Mouse (Mus musculus) heart, postnatal 36 days (tissue): ENCODE data around the gene Krit1. TPM values are rescaled to one million over a fixed set of nuclear protein-coding genes. Genes with fewer than 3 reads are reported as not detected.
"Not testable (repeated sequence)": the region's sequence is repeated elsewhere in the genome, so short reads cannot be mapped to it uniquely, and the experiment has no call there.

Experiments used
- DNase-seq, 2 experiments: peaks; one replicate each; pipeline ENCODE4 v3.0.0; 2021 to 2022
- intact Hi-C: fragments of 180-260 bp; cut with DNase I; formaldehyde crosslinking; loops from one replicate; pipeline ENCODE4 v1.15.1; 2025
- total RNA-seq, 2 experiments: library from RNA; stranded (reverse); gene quantifications; 2 replicates each; pipeline ENCODE4 v1.2.3; 2021

The Krit1 gene
- 10 to 100 TPM; 30.9 to 33.5 TPM for total RNA-seq

DNA sequence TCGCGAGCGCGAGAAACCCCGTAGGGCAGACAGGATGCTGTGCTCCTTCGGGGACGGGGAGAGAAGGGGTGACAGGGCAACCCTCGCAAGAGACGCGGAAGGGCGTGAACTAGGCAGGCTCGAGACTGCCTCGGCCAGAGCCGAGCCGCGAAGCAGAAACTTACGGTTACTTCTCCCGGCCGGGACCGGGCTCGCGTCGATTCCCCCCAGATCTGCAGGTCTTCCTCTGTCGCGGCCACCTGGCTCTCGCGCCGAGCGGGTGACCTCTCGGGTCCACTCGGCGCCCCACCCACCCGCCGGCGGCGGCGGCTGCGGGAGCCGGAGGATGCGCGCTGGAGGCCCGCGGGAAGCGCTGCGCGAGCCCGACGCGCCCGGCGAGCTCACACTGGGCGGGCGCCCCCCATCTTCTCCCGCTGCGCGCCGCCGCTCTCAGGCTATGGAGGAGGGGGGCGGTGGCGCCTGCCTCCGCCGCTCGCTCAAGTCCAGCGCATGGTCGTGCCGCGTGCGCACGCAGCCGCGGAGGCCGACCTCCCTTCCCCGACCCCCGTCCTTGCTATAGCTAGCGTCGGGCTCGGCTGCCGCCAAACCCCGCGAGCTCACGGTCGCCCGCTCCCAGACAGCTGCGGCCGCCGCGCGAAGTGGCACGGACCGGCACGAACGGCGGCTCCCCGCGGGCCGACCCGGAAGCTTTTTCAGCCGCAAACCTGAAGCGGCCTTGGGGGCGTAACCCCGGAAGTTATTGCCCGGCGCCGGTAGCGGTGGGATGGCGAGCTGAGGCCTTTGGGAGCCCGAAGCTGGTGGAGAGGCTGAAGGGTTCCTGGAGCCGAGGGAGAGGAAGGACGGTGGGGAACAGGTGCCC is at the start of gene Krit1, which contains the start of gene Ankib1:
Krit1 (plus strand) TSS at position 752 of the 859 bp plus-strand sequence.
Ankib1 (minus strand) TSS at position 493 of the 859 bp plus-strand sequence.
- intact Hi-C loops: loop anchor here (2.0 kb wide), 1 partner anchor 156 kb away; no protein-coding TSS in a partner anchor
- DNase-seq: peak; percentile 87 to 90

DNA sequence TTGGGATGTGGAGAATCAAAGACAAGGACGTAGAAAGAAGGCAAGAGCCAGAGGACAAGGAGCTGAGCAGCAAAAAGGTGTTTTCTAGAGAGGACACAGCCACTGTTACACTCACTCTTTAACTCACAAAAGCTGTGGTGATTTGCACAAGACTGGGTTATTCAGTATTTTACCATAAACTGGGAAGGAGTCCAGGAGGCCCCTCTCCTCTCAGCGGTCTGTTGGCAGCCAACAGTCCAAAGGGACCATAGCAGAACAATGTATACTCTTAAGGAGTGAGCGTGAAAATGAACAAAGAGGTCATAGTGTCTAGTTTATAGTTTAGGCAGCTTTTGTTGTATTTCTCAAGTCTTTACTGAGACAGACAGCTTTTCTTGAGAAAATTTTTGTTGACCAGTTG is 31.5 kb upstream of the Krit1 start:
- intact Hi-C loops: no loop called here

DNA sequence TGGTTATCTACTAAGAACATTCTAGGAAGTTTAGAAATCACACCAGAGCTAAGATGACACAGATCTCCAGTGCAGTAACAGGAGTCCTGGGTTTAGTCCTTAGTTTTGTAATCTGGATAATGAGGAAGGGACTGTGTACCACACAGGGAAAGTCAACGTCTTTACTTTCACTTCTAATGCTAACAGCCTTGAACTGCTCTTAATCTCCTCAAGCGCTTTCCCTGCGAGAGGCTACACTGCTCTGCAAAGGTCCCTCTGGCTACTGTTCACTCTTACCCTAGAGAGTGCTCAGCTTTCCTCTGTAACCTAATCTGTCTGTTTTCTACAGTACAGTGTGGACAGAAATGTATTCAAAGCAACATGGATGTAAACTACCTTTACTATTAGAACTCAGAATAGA is 31.0 kb upstream of the Krit1 start:
- intact Hi-C loops: no loop called here

More for the DNA sequence above, 31.5 kb upstream of the Krit1 start:
- no peak for DNase-seq

DNA sequence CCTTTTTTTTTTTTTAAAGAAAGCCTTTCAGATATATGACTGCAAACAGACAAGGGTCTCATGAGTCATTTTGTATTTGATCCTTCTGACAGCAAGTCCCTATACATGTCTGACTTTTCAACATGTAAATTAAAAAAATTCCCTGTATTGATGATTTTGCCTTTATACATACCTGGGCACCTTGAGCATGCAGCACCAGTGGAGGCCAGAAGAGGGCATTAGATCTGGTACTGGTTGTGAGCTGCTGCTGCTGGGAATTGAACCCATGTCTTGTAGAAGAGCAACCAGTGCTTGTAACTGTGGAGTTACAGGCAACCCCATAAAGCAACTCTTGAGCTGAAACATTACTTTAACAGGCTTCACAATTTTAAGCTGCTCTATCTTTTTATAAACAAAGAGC is 20.3 kb upstream of the Krit1 start:
- DNase-seq: no peak
- intact Hi-C loops: no loop called here

More for the DNA sequence above, 31.0 kb upstream of the Krit1 start:
- DNase-seq: no peak

DNA sequence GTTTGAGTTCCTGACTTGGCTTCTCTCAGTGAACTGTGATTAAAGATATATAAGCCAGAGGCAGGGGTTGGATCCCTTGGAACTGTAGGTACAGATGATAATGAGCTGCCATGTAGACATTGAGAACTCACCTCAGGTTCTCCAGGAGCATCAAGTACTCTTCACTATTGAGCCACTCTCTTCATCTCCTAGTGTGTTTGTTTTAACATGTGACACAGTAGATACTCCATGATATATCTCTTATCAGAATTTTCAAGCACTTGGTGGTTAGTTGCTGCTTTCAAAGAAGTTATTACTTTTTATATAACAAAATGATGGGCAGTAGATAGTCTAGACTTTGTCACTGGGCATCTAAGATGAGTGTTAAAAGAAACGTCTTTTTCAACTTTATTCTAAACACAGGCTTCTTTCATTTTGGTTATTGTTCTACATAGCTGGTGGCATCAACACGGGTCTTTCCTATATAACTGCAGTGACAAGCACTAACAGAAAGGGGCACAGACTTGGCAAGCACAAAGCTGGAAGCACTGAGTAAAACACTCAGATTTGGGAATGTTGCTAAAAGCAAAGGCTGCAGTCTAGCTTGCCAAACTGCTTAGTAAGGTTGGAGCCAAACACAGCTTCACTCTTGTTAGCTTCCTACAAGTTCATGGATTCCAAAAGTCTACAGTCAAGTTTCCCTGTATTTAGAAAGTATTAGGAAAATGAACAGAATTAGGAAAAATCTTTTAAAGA is 18.9 kb upstream of the Krit1 start:
- no peak for DNase-seq
- intact Hi-C loops: no loop called here

DNA sequence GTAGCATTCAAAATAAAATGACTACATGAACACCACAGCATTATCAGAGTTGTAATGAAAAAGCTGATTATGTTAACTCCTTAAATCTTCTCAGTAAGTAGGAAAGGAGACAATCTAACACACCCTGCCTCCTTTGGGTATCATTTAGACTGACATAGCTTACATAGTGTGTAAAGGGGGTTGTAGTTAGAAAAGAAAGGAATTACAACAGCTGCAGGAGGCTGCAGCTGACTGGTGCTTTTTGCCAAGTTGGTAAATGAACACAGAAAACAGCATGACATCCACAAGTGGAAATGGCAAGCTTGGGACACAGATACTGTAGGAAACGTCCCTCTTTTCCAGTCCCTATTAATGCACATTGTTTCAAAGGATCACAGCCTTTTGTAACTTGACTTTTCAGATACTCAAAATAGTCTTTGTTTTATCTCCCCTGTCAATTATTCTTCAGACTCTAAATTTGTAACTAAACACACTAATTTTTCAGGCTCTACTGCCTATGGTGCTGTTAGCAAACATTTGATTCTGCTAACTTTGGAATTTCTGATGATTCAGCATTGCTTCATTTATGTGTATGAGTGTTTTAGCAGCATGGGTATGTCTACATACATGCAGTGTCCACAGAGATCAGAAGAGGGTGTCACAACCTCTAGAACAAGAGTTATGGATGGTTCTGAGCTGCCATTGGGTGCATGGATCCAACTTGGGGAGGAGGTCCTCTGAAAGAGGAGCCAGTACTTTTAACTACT is 18.1 kb upstream of the Krit1 start:
- no peak for DNase-seq
- intact Hi-C loops: no loop called here

DNA sequence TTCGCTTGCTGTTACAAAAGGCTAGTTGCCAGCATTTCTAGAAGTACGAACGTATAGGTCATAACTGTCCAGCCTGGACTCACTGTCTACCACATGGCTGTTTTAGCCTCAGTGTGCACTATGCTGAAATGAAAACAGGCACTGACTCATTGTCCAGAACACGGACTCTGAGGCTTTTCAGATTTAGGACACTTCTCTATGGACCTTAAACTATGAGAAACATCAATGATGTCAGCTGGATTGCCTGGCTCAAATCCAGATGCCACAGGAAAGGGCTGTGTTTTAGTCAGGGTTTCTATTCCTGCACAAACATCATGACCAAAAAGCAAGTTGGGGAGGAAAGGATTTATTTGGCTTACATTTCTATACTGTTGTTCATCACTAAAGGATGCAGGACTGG is 15.4 kb upstream of the Krit1 start:
- intact Hi-C loops: no loop called here
- no peak for DNase-seq

DNA sequence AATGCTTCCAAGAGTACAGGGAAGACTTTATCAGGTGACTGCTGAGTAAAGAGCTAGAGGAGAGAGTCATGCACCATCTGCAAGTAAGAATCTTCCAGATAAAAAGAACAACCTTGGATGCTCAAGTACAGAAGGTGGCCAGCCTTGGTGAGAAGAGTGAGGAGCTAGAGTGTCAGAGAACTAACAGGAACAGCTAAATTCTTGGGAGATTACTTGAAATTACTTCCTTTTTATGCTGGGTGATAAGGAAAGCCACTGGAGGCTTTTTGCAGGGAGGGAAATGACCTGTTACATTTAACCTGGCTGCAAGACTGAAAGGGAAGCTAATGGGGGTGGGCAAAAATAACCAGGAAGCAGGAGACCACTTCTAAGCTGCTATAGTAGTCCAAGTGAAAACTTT is 11.9 kb upstream of the Krit1 start:
- no peak for DNase-seq
- intact Hi-C loops: no loop called here

DNA sequence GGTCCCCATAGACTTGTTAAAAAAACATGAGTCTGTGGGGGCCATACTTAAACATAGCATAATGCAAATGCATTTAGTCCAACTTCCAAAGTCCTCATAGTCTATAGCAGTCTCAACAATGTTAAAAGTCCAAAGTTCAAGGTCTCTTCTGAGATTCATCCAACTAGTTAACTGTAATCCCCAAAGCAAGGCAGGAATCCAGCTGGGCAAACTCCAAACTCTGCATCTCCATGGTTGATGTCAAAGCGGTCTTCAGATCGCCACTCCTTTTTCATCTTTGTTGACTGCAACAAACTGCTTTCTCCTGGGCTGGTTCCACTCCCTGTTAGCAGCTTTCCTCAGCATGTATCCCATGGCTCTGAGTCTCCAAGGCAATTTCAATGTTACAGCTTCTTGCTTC is 5.9 kb upstream of the Krit1 start:
- DNase-seq, intact Hi-C loops: not testable (repeated sequence)

DNA sequence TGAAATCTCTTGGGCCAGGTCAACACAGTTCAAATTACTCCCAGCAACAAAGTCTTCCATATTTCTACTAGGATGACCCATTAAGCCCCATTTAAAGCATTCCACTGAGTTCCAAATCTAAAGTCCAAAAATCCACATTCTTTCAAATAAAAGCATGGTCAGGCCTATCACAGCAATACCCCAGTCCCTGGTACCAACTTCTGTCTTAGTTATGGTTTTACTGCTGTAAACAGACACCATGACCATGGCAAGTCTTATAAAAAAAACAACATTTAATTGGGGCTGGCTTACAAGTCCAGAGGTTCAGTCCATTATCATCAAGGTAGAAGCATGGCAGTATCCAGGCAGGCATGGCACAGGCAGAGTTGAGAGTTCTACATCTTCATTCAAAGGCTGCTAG is 4.3 kb upstream of the Krit1 start:
- intact Hi-C loops: not testable (repeated sequence)

DNA sequence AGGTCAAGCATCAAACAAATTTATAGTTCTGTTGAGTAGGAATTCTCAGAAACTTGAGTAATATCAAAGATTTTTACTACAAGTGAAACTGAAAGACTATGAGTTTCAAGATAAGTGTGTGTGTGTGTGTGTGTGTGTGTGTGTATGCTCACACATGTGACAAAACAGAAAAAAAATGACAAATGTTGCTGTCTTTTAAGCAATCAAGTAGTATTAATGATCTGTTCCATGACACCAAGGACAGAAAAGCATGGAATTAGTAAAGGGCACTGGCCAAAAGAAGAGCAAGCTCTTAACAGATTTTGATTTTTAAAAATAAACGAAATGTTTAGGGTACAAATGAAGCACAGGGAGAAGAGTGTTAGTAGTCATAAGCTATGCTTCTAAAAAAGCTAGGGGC is 2.9 kb upstream of the Krit1 start:
- no peak for DNase-seq
- intact Hi-C loops: no loop called here

More for the DNA sequence above, 4.3 kb upstream of the Krit1 start:
- not testable (repeated sequence) for DNase-seq

DNA sequence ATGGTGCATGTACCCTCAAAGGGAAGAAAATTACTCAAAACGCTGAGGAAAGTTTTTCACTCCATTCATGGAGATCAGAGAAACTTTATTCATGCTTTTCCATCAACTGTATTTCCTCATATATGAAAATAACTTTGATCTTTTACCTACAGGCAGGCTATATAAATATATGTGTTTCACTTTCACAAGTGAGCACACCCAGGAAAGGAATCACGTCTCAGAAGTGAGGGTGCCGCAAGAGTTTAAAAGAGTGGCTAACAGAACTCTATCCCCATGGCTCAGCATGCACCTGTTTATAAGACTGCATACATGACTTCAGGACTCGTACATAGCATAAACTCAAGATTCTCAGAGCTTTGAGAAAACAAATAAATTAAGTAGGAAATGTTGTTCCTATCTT is 2.1 kb upstream of the Krit1 start:
- intact Hi-C loops: no loop called here
- no peak for DNase-seq

DNA sequence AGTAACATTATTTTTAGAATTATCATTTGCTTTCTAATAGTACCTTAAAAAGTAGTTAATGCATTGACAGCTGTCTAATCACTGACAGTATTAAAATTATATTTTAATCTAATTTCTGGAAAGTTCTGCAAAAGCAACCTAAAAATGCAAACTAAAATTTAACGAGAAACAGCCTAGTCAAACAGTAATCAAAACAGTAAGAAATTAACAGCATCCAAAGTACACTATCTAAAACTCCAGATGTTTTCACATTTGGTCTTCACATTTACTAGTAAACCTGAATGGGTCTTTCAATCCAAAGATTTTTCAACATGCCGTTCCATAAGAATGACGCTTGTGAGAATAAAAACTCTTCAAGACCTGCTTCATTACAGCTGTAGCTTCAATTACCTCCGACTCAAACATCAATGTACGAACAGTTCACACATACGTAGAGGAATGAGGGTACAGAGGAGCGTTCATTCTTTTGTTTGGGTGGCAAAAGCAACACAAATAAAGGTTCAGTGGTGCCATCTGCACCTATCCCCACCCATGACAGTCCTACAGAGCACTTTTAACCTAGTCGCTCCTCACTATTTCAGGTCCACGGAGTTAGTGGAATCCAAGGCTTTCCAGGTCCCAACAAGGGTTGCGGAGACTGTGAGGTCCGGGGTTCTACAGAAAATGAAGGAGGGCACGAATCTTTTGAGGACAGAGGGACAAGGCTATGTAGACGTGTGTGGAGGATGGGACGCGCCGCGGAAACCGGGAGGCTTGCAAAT is 1.1 kb upstream of the Krit1 start:
- intact Hi-C loops: loop anchor here (2.0 kb wide), 1 partner anchor 155 kb away; no protein-coding TSS in a partner anchor
- no peak for DNase-seq

DNA sequence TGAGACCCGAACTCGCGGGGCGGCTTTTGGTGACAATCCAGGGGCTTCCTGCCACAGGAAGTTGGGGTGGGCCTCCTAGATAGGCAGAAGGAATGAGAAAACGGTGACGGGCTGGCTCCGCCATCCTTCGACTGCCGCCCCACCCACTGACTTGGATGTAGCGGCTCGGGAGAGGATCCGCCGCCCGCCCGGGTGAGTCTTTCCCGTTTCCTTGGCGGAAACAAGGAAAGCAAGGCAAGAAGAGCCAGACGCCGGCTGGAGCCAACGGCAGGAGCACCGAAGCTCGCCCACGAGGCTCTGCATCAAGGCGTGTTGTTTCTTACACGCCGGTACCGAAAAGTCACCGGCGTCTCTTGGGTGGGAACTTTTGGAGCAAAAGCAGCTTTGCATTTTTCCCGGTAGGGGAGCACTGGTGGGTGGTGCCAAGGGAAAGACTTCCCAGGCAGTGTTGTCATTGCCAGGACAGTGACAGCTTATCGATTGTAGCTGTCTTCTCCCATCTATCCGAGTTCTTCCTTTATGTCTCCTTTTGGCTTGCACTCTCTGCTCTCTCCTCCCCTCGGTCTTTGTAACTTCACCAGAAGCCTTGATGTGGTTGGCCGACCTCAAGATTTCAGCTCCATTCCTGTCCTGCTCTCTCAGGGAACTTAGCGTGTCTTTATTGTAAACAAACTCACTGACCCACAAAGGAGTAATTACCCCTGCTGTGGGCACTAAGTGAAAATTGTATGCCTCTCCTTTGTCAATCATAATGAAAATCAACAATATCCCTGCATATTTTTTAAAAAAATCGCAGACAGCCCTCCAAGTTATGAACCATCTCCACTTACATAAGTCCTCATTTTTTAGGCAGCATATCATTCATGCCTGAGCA is 545 bp downstream of the Krit1 start:
- intact Hi-C loops: loop anchor here (2.0 kb wide), 1 partner anchor 157 kb away; no protein-coding TSS in a partner anchor
- no peak for DNase-seq

DNA sequence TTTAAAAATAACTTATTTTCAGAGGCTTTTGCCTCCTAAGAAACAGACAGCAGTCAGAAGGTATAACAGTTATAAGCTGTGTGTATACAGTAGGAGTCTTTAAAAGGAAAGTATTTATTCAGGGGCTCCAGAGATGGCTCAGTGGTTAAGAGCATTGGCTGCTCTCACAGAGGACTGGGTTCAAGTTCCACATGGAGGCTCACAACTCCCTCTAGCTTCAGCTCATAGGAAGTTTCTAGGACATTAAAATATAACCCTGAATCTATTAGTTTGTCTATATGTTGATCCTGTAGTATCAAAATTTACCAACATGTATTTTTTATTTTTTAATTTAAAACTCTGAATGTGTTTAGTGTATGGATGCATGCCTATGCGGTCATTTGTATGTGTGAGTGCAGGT is 5.5 kb downstream of the Krit1 start:
- intact Hi-C loops: no loop called here
- DNase-seq: no peak

DNA sequence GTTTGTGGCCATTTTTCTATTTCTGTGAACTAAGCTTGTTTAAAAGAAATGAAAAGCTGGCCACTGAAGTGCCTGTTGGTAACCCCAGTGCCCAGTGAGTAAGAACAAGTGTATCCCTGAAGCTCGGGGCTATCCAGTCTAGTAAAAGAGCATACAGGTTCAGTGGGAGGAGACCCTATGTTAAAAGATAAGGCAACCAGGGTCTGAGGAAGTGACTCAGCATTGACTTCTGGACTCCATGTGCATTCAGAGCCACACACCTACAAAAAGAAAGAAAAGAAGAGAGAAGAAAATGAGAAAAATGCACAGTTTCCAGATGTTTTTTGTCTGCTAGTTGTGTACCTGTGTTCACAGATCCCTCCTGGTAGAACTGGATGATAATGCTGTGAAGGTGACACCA is 31.1 kb downstream of the Krit1 start:
- no peak for DNase-seq
- intact Hi-C loops: no loop called here

DNA sequence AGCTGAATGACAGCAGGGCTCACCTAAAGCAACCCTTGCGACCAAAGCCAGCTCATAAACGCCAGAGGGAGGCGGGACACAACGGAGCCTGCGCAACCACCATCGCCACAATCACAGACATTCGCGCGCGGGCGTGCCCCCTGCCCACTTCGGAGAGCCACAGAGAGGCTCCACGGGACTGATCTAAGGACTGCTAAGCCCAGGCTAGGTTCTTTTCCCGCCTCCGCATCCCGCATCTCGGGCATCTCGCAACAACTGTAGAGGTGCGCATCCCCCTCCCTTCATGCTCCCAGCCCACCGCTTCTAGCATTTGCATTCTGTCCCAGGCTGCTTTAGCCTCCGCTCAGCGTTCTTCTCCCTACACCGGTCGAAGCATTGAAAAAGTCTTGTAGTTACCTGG is 42.0 kb downstream of the Krit1 start, which contains the start of gene Lrrd1:
Lrrd1 (plus strand) TSS at position 148 of the 400 bp plus-strand sequence.
- intact Hi-C loops: no loop called here
- peak in 1 of 2 experiments; percentile 1 for DNase-seq

DNA sequence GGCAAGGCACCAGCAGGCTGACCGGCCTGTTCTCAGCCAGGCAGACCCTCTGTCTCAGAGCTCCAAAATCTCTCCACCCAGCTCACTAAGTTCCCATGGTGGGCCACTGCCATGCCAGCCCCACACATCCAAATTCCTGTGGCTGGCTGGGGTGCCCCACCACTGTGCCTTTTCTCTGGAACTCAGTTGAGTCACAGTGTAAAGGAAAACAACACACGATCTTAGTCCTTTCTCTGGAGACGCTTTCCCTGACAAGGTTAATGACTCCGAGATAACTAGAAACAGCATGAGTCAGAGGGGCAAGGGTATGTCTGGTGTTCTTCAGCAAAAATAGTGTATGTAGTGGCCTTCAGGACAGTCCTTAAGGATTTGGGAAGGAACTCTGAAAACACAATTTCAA is 67.2 kb downstream of the Krit1 start:
- no peak for DNase-seq
- intact Hi-C loops: no loop called here

DNA sequence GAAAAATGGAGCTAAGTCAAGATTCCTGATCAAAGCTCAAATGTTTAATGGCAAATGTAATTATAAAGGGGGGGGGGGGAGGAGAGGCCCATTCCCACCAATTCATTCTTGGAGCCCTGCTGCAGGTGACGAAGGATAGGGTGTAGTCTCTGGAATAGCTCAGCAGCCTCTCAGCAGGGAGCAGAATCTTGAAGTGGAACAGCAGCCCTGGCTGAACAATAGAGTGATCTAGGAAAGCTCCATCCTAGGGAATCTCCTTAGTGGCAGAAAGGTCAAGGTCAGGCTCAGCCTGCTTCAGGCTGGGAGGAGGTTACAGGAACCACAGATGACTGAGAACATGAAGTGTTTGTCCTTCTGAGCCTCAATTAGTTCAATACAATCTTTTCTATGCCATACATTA is 69.4 kb downstream of the Krit1 start:
- intact Hi-C loops: no loop called here

More for the DNA sequence above, 69.4 kb downstream of the Krit1 start:
- no peak for DNase-seq
